Mouse (Mus musculus) kidney, adult 8-10 months (tissue): ENCODE measurements at regions not wholly inside any gene's neighbourhood (a gene's known extent, or its start where the extent isn't known, plus 50 kb on each side); places are given as distances from the start of the nearest gene placed in this dataset.
A peak's percentile ranks its signal among the peaks of the same experiment; 100 is the strongest.

Source experiments
- DNase-seq, 2 experiments: peaks; one replicate each; pipeline ENCODE4 v3.0.0; 2022

DNA sequence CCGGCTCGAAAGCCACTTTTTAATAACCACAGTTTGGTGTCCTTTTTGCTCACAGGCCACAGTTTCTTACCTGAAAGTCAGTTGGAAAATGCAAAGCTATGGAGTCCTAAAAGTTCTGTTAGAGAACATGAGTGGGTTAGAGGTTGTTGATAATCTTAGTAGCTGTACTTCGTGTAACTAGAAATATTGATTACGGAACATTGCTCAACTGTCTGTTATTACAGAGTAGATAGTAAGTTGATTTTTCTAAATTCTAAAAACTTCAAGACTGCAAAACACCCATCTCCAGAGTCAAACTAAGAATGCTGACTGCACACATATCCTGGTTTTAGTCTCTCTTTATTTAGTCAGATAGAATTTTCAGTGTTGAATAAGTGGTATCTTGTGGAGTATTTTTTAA, 111.0 kb downstream of the Slc38a4 start:
- DNase-seq: no peak

DNA sequence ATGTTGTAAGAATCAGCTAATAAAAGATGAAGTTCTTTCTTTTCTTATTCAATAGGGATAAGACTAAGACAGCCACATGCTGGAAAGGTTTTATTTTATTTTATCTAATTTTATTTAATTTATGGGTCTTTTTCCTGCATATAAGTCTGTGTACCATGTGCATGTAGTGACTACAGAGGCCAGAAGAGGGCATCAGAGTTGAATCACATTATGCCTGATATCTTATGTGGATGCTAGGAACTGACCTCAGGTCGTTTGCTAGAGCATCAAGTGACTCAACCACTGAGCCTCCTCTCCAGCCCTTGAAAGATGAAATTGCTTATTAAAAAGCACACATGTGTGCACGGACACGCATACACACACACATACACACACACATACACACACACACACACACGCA, 113.1 kb downstream of the Slc38a4 start:
- no peak for DNase-seq

GRCm38 (mm10) chr15:96938406-96938805, 117.3 kb downstream of the Slc38a4 start:
- no peak for DNase-seq

GRCm38 (mm10) chr15:96937623-96938022, 118.1 kb downstream of the Slc38a4 start:
- DNase-seq: no peak

DNA sequence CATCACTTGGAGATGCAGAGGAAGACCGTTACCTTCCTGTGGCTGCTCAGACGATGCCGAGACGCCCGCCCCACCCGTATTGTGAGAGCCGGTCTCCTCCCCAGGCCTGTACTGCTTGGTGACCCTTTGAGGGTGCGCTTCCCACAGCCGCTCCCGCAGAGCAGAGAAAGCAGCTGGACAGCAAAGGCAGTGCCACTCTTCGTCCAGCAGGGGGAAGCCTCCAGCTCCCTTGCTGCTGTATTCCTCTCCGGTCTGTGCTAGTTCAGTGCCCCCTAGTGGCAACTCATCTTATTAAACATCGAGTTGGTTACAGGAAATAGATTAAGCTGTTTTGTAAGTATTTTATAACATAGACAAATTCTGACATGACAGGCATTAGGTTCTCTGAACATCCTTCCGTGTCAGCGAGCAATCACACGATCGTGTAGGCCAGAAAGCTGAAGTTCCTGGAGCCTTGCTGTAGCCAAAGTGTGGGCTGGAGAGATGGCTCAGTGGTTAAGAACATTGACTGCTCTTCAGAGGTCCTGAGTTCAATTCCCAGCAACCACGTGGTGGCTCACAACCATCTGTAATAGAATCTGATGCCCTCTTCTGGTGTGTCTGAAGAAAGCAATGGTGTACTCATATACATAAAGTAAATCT, 118.9 kb downstream of the Slc38a4 start:
- peak; percentile 78 to 82 for DNase-seq

- no peak for DNase-seq
Observed at GRCm38 (mm10) chr15:96936216-96936615, 119.5 kb downstream of the Slc38a4 start.

DNA sequence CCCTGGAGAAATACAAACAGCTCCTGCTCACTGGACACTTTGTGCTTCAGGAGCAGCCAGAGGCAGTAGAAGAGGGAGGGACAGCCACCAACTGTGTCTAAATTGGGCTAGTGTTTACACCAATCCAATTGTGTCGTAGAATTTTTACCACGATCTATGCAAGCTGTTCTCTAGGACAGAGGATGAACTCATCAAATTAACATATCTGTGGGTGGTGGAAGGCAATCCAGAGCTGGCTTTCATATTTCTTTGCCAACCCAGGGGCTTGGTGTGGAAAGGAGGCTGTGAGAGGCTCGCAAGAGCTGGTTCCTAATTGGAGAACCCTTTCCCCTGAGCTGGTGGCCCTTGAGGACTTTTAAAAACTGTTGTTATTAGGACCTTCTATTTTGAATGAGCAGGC, 122.3 kb downstream of the Slc38a4 start:
- no peak for DNase-seq

DNA sequence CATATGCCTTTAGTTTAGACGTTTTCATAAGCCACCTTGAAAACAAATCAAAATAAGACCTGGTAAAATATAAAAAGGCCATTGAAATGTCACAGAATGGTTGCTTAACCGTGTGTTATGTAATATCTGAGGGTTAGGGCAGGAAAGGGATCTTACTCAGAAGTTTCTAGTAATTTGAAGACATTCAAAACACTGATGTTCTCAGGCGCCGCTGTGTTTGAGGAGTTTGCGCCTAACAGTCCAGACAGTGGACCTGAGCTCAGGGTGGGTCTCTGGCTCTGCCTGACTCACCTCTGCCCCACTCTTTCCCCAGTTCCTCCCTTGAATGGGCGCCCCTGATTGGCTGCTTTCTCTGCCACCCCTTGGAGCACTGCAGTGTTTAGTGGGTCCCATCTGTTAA, 125.2 kb downstream of the Slc38a4 start:
- no peak for DNase-seq

- DNase-seq: no peak
Observed at GRCm38 (mm10) chr15:96929788-96930187, 126.0 kb downstream of the Slc38a4 start.

GRCm38 (mm10) chr15:96928692-96929091, 127.1 kb downstream of the Slc38a4 start:
- no peak for DNase-seq

DNA sequence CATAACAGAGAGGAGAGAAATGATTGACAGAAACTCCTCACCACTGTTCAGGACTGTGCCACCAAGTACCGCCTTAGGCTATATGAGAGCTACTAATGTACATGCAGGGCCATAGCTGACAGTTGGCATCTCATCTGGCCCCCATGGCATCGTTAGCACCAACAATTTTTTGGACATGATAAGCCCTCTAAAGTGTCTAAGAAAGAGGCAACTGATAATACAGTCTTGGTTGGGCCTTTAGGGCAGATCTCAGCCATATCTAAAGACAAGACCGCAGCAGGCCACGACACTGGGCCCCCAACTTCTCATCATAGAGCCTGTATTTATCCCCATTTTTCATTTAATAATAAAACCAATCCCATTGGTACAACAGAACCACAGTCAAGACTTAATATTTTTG, 128.1 kb downstream of the Slc38a4 start:
- DNase-seq: no peak

- DNase-seq: no peak
Observed at GRCm38 (mm10) chr15:96926660-96927059, 129.1 kb downstream of the Slc38a4 start.

DNA sequence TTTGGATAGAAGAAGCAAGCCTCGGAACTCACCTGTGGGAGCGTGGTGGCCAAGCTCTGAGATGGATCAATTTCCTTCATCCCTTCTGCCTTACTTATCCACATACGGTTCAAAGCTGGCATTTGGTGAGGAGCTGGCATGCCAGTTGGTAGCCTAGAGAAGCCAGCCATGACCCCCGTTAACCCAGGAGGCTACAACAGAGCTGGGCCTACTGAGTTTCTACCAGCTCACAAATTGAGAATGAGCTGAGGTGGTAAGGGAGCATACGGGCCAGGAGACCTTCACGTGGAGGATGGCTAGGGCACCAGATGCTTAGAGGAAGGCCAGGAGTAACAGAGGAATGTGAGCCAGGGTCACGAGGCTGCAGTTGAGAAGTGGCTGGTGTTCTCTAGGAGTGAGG, 139.2 kb downstream of the Slc38a4 start:
- DNase-seq: no peak

DNA sequence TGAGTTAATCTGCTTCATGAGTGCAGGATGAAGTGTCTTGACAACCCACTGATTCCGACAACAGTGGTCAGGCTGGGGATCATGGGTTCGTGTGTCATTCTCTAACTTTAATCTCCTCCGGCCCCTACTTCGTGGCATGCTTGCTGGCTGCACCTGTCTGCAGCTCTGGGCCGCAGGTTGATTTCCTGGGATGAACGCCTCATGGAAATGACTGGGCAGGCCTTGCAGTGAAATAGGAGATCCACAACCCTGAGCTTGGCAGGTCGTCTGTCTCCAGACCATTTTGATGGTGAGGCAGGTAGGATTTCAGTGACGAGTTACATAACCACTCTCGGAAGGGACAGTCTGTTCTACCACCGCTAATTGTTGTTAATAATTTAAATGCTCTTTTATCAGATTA, 140.2 kb downstream of the Slc38a4 start:
- no peak for DNase-seq

DNA sequence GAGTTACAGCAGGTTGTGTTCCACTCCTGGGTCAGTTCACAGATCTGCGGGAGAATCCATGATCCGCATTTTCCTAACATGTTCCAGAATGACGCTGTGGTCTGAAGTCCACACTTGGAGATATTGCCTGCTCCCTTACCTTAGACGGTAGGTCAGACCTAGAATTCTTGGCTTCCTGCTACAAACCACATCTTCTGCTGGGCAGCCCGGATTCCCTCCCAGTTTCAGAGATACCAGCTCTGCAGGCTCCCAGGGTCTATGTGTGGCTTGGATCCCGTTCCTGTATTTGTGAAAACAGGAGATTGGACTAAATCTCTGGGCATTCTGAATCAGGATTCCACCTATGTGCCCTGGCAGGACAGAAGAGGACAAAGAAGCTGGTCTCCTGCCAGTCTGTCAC, 140.8 kb downstream of the Slc38a4 start:
- DNase-seq: no peak

- DNase-seq: no peak
Observed at GRCm38 (mm10) chr15:96905520-96905919, 150.2 kb downstream of the Slc38a4 start.

- no peak for DNase-seq
Observed at GRCm38 (mm10) chr15:96903461-96903860, 152.3 kb downstream of the Slc38a4 start.

GRCm38 (mm10) chr15:96902781-96903180, 153.0 kb downstream of the Slc38a4 start:
- no peak for DNase-seq

- DNase-seq: no peak
Observed at GRCm38 (mm10) chr15:96901616-96902015, 154.1 kb downstream of the Slc38a4 start.

DNA sequence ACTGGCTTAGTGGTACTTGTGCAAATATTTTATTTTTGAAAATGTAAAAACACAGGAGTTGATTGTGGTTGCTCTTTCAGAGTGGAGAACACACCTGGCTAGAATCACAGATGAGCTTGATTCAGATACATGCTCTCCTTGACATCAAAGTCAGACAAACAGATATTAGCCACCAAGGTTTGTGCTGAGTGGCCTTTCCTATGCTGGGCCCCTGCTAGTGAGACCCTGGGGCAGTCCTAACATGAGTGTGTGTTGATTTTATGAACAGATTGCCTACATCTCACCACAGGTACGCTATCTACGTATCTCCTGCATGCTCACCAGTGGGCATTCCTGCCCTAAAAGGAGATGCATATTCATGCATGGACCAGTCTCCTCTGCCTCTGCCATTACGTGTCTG, 157.5 kb downstream of the Slc38a4 start:
- no peak for DNase-seq

- no peak for DNase-seq
Observed at GRCm38 (mm10) chr15:96884901-96885300, 170.9 kb downstream of the Slc38a4 start.

DNA sequence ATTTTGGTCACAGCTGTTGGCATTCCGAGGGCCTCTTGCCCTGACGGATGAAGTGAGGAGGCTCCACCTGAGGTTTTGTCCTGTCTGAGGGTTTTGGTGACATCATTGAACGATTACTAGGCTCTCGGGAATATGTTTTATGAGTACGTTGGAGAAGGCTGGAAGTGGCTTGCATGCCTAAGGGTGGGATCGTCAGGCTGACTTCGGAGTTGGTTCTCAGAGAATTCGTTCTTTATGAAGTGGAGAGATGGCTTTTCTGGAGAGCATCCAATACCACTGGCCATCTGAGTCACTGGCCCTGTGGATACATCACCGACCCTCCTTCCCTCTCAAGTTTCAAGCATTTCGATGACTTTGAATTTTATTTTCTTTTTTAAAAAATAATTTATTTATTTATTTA, 172.0 kb downstream of the Slc38a4 start:
- DNase-seq: no peak

GRCm38 (mm10) chr15:96882211-96882610, 173.5 kb downstream of the Slc38a4 start:
- DNase-seq: no peak

GRCm38 (mm10) chr15:96881519-96882170, 174.1 kb downstream of the Slc38a4 start:
- no peak for DNase-seq

GRCm38 (mm10) chr15:96880066-96880465, 175.7 kb downstream of the Slc38a4 start:
- DNase-seq: no peak
